ENCODE assay signal across 19 mouse cellular contexts in the genomic region with DNA sequence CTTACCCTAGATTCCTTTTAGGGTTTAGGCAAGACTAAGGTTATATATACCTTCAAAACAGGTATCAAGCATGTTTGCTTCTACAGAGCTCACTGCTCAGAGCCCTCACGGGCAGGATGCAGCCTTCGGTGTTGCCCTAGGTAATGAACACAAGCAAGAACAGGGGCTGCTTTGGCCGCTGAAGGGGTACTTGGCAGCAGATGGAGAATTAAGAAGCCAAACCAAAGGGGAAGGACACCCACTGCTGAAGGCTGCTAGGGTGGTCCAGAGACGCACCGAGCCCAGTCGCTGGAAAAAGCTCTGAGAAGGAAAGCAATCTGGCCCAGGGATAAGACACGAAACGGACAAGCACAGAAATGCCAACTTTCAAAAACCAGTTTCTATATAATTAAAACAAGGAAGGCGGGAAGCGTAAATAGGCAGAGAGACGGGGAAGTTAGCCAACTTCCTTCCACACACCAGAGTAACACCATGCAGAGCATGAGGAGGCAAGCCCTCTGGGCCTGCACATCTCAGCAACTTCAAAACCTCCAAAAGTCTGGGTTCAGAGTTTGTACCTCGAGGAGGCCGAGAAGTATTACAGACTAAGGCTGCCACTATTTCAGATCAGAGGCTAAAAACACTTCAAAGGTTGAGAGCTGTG. TPM values are rescaled to one million over a fixed set of nuclear protein-coding genes. Genes with fewer than 3 reads are reported as not detected.
DNase-seq lines count a peak whose midpoint lies in the region; ATAC-seq and TF ChIP-seq lines count a peak whose summit lies in the region.
"Had no signal": no experiment of that assay in that cellular context is flagged by ENCODE, and none has a peak within 500 bp of the region (broad histone marks: within the 10 kb centered on the region; RNA-seq: fewer than 3 reads in every experiment).

No protein-coding gene starts in this region.

- H3K27ac ChIP-seq in left cerebral cortex, adult 2 months = 0 out of 2 replicates have a peak overlapping the region, but pooled peaks have one; percentile 18
- 0 out of 2 replicates have a peak overlapping the region, but pooled peaks have one; percentile 45 for H3K27ac ChIP-seq in embryonic facial prominence, embryonic 14.5 days (replicated peaks; ENCODE audit: low read depth, low read length)
- H3K27ac ChIP-seq: hindbrain, embryonic 12.5 days; liver, embryonic 13.5 days; midbrain, embryonic 15.5 days had no signal

- peak; percentile 28 to 39 for DNase-seq in cerebellum, postnatal 14 days
- no peak for DNase-seq in left cerebral cortex, adult 2 months (ENCODE audit: extremely low spot score in 1 of 2, low spot score in 2 of 2)
- no peak for DNase-seq in left cerebral cortex, adult 9 months (ENCODE audit: low spot score in 2 of 2)
- DNase-seq in embryonic facial prominence, embryonic 14.5 days (ENCODE audit: low spot score) = no peak
- no peak for DNase-seq in ovary, postnatal 14 days (ENCODE audit: low spot score)
- no peak for DNase-seq in gastrocnemius, postnatal 25 days
- DNase-seq: adrenal gland, postnatal 36 days; forebrain, postnatal 0 days; gastrocnemius, postnatal 36 days; kidney, adult 8-10 months; liver, embryonic 13.5 days; right cerebral cortex, postnatal 25 days; thymus, adult 2 months had no signal

- no peak overlapping the region for H3K4me3 ChIP-seq in left cerebral cortex, adult 2 months
- H3K4me3 ChIP-seq in embryonic facial prominence, embryonic 14.5 days (ENCODE audit: low read depth, low read length) = no peak overlapping the region
- H3K4me3 ChIP-seq: erythroblast, embryonic 14.5 days; hindbrain, embryonic 12.5 days; liver, embryonic 13.5 days; midbrain, embryonic 15.5 days had no signal

- H3K4me2 ChIP-seq in embryonic facial prominence, embryonic 14.5 days (ENCODE audit: low read depth, low read length) = no peak overlapping the region
- H3K4me2 ChIP-seq: hindbrain, embryonic 12.5 days; liver, embryonic 13.5 days; midbrain, embryonic 15.5 days had no signal

- H3K9ac ChIP-seq in embryonic facial prominence, embryonic 14.5 days (ENCODE audit: low read depth, low read length) = no peak overlapping the region
- H3K9ac ChIP-seq: forebrain, postnatal 0 days; hindbrain, embryonic 12.5 days; liver, embryonic 13.5 days; midbrain, embryonic 15.5 days had no signal

- intact Hi-C loops in left cerebral cortex, adult 2 months (cut with DNase I) = no loop called here

- TF ChIP-seq CTCF in left cerebral cortex, adult 2 months (IDR thresholded peaks at IDR 0.05) = no peak

- no peak for ATAC-seq in cerebellum, adult (ENCODE audit: insufficient number of reproducible peaks, low FRiP score, low TSS enrichment)
- no peak for ATAC-seq in embryonic facial prominence, embryonic 14.5 days (ENCODE audit: low read depth)
- ATAC-seq in megakaryocyte, adult 5-6 weeks (ENCODE audit: poor library complexity, severe bottlenecking) = peak; percentile 62
- ATAC-seq: activated CD4-positive, CD25-positive, alpha-beta regulatory T cell, adult 4 months; forebrain, postnatal 0 days; midbrain, embryonic 15.5 days had no signal

- no peaks in the 10 kb centered on the region for H3K9me3 ChIP-seq in embryonic facial prominence, embryonic 14.5 days (ENCODE audit: control insufficient read depth, low read length)
- H3K9me3 ChIP-seq: hindbrain, embryonic 12.5 days; liver, embryonic 13.5 days; midbrain, embryonic 15.5 days had no signal

- H3K36me3 ChIP-seq in embryonic facial prominence, embryonic 14.5 days (ENCODE audit: control insufficient read depth, insufficient read depth, low read length) = peaks cover 18% of the 10 kb centered on the region
- H3K36me3 ChIP-seq: liver, embryonic 13.5 days; midbrain, embryonic 15.5 days had no signal

- H3K27me3 ChIP-seq in embryonic facial prominence, embryonic 14.5 days (replicated peaks; ENCODE audit: control insufficient read depth, insufficient read depth, low read length) = no peaks in the 10 kb centered on the region
- H3K27me3 ChIP-seq: hindbrain, embryonic 12.5 days; liver, embryonic 13.5 days; midbrain, embryonic 15.5 days had no signal

- H3K4me1 ChIP-seq in embryonic facial prominence, embryonic 14.5 days (ENCODE audit: control insufficient read depth, insufficient read depth, low read length) = peaks cover 61% of the 10 kb centered on the region
- H3K4me1 ChIP-seq: liver, embryonic 13.5 days had no signal

- 57% methylated on average over 13 of the region's 13 CpGs for WGBS in embryonic facial prominence, embryonic 14.5 days

RNA-seq across cellular contexts. Expression of gene Rgmb, which starts 18.6 kb away (rescaled TPM):
- total RNA-seq in left cerebral cortex, adult 2 months (2021) = 10 to 100 TPM; 71.0 to 75.1 TPM
- polyA plus RNA-seq in embryonic facial prominence, embryonic 14.5 days (2014; fragmentation: Nextera tagmentation; extraction: Ambion mirVana) = 38.5 and 45.2 TPM in 2 replicates
- 3.4 and 3.8 TPM in 2 replicates for total RNA-seq in megakaryocyte, adult 5-6 weeks (2015)
- total RNA-seq in megakaryocyte, adult 5-6 weeks (2017) = 1.7 and 2.3 TPM in 2 replicates
- total RNA-seq in gastrocnemius, postnatal 25 days (2021) = 10 to 100 TPM; 34.9 to 37.6 TPM
- polyA plus RNA-seq: erythroblast, embryonic 14.5 days had no signal

Comparison
In these comparisons a context has a peak if more than half of its experiments do, and no peak if none do; other contexts are left out.
1. DNase-seq: peak in cerebellum, postnatal 14 days (2 of 2); none in left cerebral cortex, adult 2 months (0 of 2), left cerebral cortex, adult 9 months (0 of 2), embryonic facial prominence, embryonic 14.5 days (single experiment), ovary, postnatal 14 days (single experiment) and gastrocnemius, postnatal 25 days (single experiment).
2. RNA of gene Rgmb, which starts 18.6 kb away (total RNA-seq): 71.0 to 75.1 TPM in left cerebral cortex, adult 2 months and 34.9 to 37.6 TPM in gastrocnemius, postnatal 25 days; 1.7 to 3.8 TPM in megakaryocyte, adult 5-6 weeks; every median in the first group is over 4 times any median in the second.